Mouse (Mus musculus): ENCODE results near the gene 4930455H04Rik. TPM values are rescaled to one million over a fixed set of nuclear protein-coding genes. Genes with fewer than 3 reads are reported as not detected.
A peak's percentile ranks its signal among the peaks of the same experiment; 100 is the strongest.

4930455H04Rik gene
- total RNA-seq, 2 experiments from 2014 or later, result not detected

- peak; percentile 75 to 78 for DNase-seq
- intact Hi-C loops (cut with DNase I), result loop anchor here (10.0 kb wide), 1 partner anchor 160 kb away; the partner anchor contains the start of gene Agl
These were observed 3.6 kb upstream of the 4930455H04Rik start for GRCm38 (mm10) chr3:116964426-116964825.

- intact Hi-C loops (cut with DNase I), result loop anchor here (2.0 to 10.0 kb wide), 3 partner anchors 55 to 161 kb away; partner anchors contain the start of gene Agl
- DNase-seq, result peak; percentile 53 to 65
These were observed 1.8 kb upstream of the 4930455H04Rik start for GRCm38 (mm10) chr3:116966225-116966624.

- DNase-seq, result peak in 1 of 2 experiments; percentile 58
- intact Hi-C loops (cut with DNase I), result loop anchor here (1.0 to 10.0 kb wide), 5 partner anchors 45 to 162 kb away; partner anchors contain the start of gene Agl
These were observed 1.3 kb upstream of the 4930455H04Rik start for GRCm38 (mm10) chr3:116966800-116967199.

- intact Hi-C loops (cut with DNase I), result loop anchor here (1.0 to 10.0 kb wide), 5 partner anchors 46 to 163 kb away; partner anchors contain the start of gene Agl
- DNase-seq, result no peak
These were observed 631 bp upstream of the 4930455H04Rik start for GRCm38 (mm10) chr3:116967436-116967835.

GRCm38 (mm10) chr3:116968540-116968997, 502 bp downstream of the 4930455H04Rik start, which contains the start of gene Palmd:
Palmd (minus strand) TSS chr3:116968987.
- intact Hi-C loops (cut with DNase I), result loop anchor here (2.0 to 10.0 kb wide), 4 partner anchors 40 to 164 kb away; partner anchors contain the start of gene Agl

GRCm38 (mm10) chr3:116969003-116969402, 936 bp downstream of the 4930455H04Rik start:
- no peak for DNase-seq
- intact Hi-C loops (cut with DNase I), result loop anchor here (2.0 to 10.0 kb wide), 4 partner anchors 40 to 164 kb away; partner anchors contain the start of gene Agl

More at GRCm38 (mm10) chr3:116968540-116968997, 502 bp downstream of the 4930455H04Rik start, which contains the start of gene Palmd:
- peak; percentile 69 to 72 for DNase-seq

- intact Hi-C loops (cut with DNase I), result loop anchor here (2.0 to 10.0 kb wide), 4 partner anchors 41 to 165 kb away; partner anchors contain the start of gene Agl
These were observed 1.7 kb downstream of the 4930455H04Rik start for GRCm38 (mm10) chr3:116969786-116970185.

GRCm38 (mm10) chr3:116981811-116982575, 13.9 kb downstream of the 4930455H04Rik start:
- no peak for DNase-seq
- intact Hi-C loops (cut with DNase I), result loop anchor here (5.0 kb wide), 1 partner anchor 40 kb away; no protein-coding TSS in a partner anchor

More at GRCm38 (mm10) chr3:116969786-116970185, 1.7 kb downstream of the 4930455H04Rik start:
- DNase-seq, result no peak

GRCm38 (mm10) chr3:116985042-116985455, 17.0 kb downstream of the 4930455H04Rik start:
- DNase-seq, result no peak
- intact Hi-C loops (cut with DNase I), result no loop called here

- intact Hi-C loops (cut with DNase I), result no loop called here
- no peak for DNase-seq
These were observed 17.7 kb downstream of the 4930455H04Rik start for GRCm38 (mm10) chr3:116985741-116986140.

- DNase-seq, result no peak
- intact Hi-C loops (cut with DNase I), result no loop called here
These were observed 18.4 kb downstream of the 4930455H04Rik start for GRCm38 (mm10) chr3:116986451-116986850.

GRCm38 (mm10) chr3:116988221-116988620, 20.2 kb downstream of the 4930455H04Rik start:
- intact Hi-C loops (cut with DNase I), result no loop called here
- no peak for DNase-seq

GRCm38 (mm10) chr3:116991180-116991579, 23.1 kb downstream of the 4930455H04Rik start:
- no peak for DNase-seq
- intact Hi-C loops (cut with DNase I), result no loop called here

- DNase-seq, result no peak
- intact Hi-C loops (cut with DNase I), result no loop called here
These were observed 24.9 kb downstream of the 4930455H04Rik start for GRCm38 (mm10) chr3:116993011-116993410.

- intact Hi-C loops (cut with DNase I), result no loop called here
- no peak for DNase-seq
These were observed 33.8 kb downstream of the 4930455H04Rik start for GRCm38 (mm10) chr3:117001686-117002485.

- intact Hi-C loops (cut with DNase I), result no loop called here
- no peak for DNase-seq
These were observed 35.3 kb downstream of the 4930455H04Rik start for GRCm38 (mm10) chr3:117003379-117003778.

GRCm38 (mm10) chr3:117006636-117007035, 38.6 kb downstream of the 4930455H04Rik start:
- no peak for DNase-seq
- intact Hi-C loops (cut with DNase I), result no loop called here

GRCm38 (mm10) chr3:117007340-117007739, 39.3 kb downstream of the 4930455H04Rik start:
- no peak for DNase-seq
- intact Hi-C loops (cut with DNase I), result no loop called here

- DNase-seq, result no peak
- intact Hi-C loops (cut with DNase I), result no loop called here
These were observed 42.1 kb downstream of the 4930455H04Rik start for GRCm38 (mm10) chr3:117010182-117010581.

- DNase-seq, result no peak
- intact Hi-C loops (cut with DNase I), result loop anchor here (2.0 to 5.0 kb wide), 3 partner anchors 38 to 98 kb away; no protein-coding TSS in a partner anchor
These were observed 52.3 kb downstream of the 4930455H04Rik start for GRCm38 (mm10) chr3:117020319-117020718.
